Mouse (Mus musculus): ENCODE data around the gene Hnrnpul2.
"Not testable (repeated sequence)": the region's sequence is repeated elsewhere in the genome, so short reads cannot be mapped to it uniquely, and the experiment has no call there.

The Hnrnpul2 gene

DNA sequence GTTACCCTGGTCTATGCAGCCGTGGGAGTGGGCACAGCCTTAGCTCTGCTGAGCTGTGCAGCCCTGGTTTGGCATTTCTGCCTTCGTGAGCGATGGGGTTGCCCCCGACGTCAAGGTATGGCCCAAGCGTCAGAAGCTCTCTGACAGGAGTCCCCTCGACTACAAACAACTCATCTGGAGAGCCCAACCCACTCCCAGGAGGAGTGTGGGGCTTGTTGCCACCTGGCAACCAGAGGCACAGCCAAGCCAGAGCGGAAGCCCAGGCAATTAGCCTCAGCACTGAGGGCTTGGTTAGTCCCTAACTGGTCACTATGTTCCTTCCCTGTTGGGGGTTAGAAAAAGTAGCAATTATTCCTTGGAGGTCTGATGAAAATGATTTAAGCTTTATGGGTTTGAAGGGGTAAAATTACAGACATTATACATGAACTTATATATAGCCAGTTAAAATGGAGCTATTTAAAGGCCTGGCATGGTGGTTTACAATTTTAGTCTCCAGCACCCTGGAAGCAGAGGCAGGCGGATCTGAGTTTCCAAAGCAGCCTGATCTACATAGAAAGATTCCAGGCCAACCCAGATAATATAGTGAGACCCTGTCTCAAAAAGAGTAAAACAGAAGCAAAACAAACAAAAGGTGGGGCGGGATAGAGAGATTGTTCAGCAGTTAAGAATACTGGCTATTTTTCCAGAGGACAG, 32.6 kb downstream of the Hnrnpul2 start:
- no peak for DNase-seq (ENCODE audit: low spot score)

DNA sequence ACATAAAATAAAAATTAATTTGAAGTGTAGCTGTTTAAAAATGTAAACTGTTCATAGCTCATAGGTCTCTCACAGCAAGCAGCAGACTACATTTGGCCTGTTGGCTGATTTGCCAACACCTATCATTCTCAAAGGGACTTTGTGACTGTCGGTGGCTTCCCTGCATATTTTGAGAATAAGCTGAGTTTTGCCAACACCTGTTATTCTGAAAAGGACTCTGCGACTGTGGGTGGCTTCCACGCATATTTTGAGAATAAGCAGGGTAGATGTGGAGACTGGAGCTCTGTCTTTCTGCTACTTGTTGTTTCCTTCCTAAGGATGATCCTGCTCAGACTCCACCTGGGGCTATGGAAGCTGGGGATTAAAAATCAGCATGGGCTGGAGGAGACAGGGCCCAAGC, 33.3 kb downstream of the Hnrnpul2 start:
- DNase-seq (ENCODE audit: low spot score) = no peak

DNA sequence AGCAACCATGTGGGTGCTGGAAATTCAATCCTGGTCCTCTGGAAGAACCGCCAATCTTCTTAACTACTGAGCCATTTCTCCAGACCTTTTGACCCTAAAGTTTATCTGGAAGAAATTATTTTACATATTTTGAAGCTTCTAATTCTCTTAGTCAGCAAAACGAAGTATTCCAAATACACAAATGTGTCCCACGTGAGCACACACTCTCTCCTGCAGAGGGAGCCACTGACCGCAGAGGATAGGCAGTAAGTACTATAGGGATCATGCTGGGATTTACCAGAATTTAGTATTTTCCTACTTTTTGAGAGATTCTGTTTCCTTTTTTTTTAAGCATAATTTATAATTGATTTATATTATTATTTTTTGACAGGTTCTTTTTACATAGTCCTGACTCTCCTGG, 37.9 kb downstream of the Hnrnpul2 start:
- DNase-seq (ENCODE audit: low spot score) = peak; percentile 61

DNA sequence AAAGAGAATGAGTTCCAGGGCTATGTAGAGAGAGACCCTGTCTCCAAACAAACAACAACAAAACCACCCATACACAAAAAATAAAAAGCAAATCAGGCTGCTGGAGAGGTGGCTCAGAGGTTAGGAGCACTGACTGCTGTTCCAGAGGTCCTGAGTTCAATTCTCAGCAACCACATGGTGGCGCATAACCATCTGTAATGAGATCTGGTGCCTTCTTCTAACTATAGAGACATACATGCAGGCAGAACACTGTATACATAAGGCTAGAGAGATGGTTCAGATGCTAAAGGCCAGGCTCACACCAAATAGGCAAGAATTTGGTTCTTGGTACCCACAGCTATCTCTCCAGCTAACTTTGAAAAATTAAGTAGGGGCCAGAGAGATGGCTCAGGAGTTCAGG, 39.2 kb downstream of the Hnrnpul2 start:
- DNase-seq (ENCODE audit: low spot score) = peak; percentile 30

DNA sequence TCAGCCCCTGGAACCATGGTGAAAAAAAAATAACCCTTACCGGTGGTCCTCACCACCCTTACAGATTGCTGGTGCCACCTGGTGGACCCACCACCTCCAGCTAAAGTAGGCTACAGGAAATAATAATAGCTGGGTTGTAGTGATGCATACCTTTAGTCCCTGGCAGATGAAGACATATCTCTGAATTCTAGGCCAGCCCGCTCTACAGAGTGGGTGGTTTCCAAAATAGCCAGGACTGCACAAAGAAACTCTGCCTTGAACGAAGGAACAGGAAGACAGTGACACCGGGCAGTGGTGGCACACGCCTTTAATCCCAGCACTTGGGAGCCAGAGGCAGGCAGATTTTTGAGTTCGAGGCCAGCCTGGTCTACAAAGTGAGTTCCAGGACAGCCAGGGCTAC, 44.5 kb downstream of the Hnrnpul2 start:
- no peak for DNase-seq (ENCODE audit: low spot score)

DNA sequence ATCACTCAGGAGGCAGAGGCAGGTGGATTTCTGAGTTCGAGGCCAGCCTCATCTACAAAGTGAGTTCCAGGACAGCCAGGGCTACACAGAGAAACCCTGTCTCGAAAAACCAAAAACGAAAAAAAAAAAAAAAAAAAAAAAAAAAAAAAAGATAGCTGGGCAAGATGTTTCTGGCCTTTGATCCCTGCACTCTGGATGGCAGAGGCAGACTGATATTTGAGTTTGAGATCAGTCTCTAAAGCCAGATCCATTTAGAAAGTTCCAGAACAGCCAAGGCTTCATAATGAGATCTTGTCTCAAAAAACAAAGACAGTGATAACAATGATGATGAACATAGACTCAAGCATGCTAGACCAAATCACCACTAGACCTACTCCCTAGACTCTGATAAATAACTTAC, 50.6 kb downstream of the Hnrnpul2 start:
- DNase-seq (ENCODE audit: low spot score) = not testable (repeated sequence)

DNA sequence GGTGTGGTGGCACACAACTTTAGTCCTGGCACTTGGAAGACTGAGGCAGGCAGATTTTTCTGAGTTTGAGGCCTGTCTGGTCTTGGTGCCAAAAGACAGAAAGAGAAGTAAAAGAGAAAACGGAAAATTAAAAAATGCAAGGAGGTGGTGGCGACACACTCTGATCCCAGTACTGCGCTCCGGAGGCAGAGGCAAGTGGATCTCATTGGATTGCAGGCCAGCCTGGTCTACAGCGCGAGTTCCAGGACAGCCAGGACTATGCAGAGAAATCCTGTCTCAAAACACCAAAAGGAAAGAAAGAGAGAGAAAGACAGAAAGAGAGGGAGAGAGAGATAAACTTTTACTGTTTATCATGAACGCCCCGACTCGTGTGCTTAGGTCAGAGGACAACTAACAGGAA, 51.0 kb downstream of the Hnrnpul2 start:
- no peak for DNase-seq (ENCODE audit: low spot score)

DNA sequence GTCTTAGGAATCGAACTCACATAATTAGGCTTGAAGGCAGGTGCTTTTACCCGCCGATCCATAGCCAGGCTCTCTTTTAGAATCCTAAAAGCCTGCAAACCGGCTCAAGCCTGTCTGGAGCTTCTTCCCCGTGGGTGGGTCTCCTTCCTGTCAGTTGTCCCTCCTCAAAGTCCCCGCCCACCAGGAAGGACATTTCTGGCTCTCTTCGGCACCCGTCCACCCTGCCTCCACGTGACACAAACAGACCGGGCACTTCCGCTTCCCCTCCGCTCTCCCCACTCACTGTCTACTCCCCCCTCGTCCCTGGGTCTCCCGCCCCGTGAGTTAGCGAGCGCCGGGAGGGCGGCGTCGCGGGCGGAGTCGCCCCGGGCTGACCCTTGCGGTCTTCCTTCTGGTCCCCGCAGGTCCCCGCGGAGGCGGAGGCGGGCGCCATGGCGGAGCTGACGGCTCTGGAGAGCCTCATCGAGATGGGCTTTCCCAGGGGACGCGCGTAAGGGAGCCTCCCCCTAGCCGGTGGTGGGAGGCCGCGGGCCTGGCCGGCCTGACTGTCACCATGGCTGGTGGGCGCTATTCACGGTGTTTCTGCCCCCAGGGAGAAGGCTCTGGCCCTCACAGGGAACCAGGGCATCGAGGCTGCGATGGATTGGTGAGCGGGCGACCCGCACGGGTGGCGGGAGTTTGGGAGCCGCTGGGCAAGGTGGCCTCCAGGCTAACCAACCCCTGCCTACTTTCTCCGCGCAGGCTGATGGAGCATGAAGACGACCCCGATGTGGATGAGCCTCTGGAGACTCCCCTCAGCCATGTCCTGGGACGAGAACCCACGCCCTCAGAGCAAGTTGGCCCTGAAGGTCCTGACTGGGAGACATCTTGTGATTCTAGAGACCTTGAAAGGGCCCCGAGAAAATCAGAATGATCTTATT, 51.7 kb downstream of the Hnrnpul2 start, which contains the start of gene Ubxn1:
TSS of gene Ubxn1 (plus strand) at position 230 of the 920 bp plus-strand sequence.
- peak; percentile 97 for DNase-seq (ENCODE audit: low spot score)

DNA sequence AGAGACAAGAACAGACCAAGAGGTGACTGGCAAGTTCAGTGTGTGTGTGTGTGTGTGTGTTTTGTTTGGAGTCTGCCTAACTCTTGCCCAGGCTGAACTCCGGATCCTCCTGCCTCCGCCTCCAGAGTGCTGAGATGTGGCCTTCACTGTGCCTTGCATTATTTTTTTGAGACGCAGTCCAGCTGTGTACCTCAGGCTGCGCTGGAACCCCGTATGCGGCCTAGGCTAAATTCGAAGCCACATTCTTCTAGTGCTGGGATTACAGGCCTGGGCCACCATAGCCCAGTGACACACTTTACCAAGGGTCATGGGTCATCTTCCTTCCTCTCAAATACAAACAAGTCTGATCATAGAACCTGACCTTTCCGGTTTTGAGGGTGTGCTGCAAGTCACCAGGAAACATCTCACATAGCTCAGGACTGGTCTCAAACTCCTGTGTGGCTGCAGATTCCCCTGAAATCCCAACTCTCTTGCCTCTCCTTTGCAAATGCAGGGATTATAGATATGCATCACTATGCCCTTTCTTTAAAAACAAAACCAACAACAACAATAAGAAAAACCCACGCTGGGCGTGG, 52.5 kb downstream of the Hnrnpul2 start:
- no peak for DNase-seq (ENCODE audit: low spot score)

DNA sequence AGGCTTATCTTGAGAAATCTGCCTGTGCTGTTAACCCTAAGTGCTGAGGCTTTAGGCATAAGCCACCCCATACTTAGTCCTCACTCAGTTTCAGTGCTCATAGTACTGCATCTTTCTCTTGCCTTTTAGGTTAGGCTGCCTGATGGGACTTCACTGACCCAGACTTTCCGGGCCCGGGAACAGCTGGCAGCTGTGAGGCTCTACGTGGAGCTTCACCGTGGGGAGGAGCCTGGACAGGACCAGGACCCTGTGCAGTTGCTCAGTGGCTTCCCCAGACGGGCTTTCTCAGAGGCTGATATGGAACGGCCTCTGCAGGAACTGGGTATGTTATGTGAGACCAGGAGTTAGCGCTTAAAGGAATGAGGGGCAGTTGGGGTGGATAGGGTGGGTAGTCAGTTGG, 55.2 kb downstream of the Hnrnpul2 start:
- DNase-seq (ENCODE audit: low spot score) = no peak

DNA sequence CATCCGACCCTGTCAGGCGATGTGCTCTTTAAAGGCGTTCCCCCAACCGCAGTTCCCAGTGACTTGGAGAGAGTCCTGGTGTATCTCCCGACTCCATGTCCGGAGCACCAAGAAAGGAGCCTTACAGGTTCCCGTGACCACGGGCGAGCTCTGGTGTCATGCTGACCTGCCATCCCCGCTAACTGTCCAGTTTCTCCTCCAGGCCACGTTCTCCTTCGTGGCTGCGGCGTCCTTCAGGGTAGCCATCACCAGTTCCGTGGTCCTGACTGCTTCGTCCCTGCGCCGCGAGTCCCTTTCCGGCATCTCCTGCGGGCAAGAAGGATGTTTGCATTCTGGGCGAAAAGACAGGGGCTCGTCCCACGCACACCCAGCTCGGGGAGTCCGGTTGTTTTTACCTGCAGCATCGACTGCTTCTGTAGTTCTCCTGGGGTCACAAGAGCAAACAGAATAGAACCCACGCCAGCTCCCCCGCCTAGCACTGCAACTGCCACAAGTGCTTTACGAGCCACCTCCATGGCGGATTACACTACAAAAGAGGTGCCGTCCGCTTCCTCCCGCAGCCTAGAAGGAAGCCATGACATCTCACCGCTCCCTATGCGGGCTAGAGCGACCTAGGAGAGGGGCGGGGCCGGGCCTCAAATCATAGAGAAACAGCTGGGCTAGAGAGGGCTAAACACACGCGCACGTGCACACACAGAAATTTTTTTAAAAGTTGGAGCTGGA, 60.7 kb downstream of the Hnrnpul2 start, which contains the start of gene Uqcc3:
TSS of gene Uqcc3 (minus strand) at position 613 of the 723 bp plus-strand sequence.
- DNase-seq (ENCODE audit: low spot score) = peak; percentile 92

DNA sequence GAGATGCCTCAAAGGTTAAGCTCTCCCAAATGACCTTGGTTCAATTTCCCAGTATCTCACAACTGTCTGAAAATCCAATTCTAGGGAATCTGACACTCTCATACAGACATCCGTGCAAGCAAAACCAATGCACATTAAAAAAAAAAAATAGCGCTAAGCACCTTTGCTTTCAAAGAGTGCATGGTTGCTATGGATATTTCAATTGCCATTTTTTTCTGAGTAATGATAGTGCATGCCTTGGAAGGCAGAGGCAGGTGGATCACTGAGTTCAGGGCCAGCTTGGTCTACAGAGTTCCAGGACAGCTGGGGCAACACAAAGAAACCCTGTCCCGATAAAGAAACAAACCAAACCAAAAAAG, 61.2 kb downstream of the Hnrnpul2 start:
- DNase-seq (ENCODE audit: low spot score) = no peak

DNA sequence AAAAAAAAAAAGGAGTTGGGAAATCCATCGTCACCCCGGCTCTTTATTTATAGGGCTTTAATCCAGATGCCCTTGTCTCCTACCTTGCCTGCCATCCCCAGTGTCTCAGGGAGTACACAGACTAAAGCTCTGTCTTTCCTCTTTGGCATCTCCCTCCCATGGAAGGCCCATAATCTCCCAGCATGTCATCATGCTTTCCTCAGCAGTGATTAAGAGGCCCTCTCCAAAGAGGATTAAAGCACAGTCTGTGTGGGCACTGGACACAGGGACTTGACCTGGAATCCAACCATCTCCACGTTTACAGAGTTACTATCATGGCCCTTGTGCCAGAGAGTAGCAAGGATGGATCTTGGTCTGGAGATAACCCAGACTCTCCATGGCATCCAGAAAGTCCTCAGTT, 63.8 kb downstream of the Hnrnpul2 start, which contains the start of the genes Lbhd1 and Gm49403:
TSS of gene Lbhd1 (plus strand) at position 117 of the 400 bp plus-strand sequence.
TSS of gene Gm49403 (plus strand) at position 315 of the 400 bp plus-strand sequence.
- no peak for DNase-seq (ENCODE audit: low spot score)
